Mouse (Mus musculus) embryo, embryonic 10.5 days (tissue): ENCODE results near the gene Trdn.

Experiments used
- DNase-seq: peaks from one replicate; pipeline ENCODE4 v3.0.0-alpha.2; 2015; ENCODE audit warnings: low spot score

Trdn gene

GRCm38 (mm10) chr10:33080254-33080653, at the start of gene Trdn:
Trdn (plus strand) TSS chr10:33080554.
- no peak for DNase-seq

GRCm38 (mm10) chr10:33060771-33061170, 19.6 kb upstream of the Trdn start:
- DNase-seq, result no peak

- DNase-seq, result no peak
Measured at GRCm38 (mm10) chr10:33065566-33065965, 14.8 kb upstream of the Trdn start.

- DNase-seq, result no peak
Measured at GRCm38 (mm10) chr10:33073126-33073525, 7.2 kb upstream of the Trdn start.

- no peak for DNase-seq
Measured at GRCm38 (mm10) chr10:33082151-33082844, 1.9 kb downstream of the Trdn start.

GRCm38 (mm10) chr10:33082961-33083626, 2.7 kb downstream of the Trdn start:
- DNase-seq, result no peak

- DNase-seq, result no peak
Measured at GRCm38 (mm10) chr10:33083627-33084158, 3.3 kb downstream of the Trdn start.

GRCm38 (mm10) chr10:33088403-33088802, 8.0 kb downstream of the Trdn start:
- no peak for DNase-seq

GRCm38 (mm10) chr10:33092400-33092799, 12.0 kb downstream of the Trdn start:
- no peak for DNase-seq

- DNase-seq, result no peak
Measured at GRCm38 (mm10) chr10:33107942-33108341, 27.6 kb downstream of the Trdn start.

GRCm38 (mm10) chr10:33123028-33123427, 42.7 kb downstream of the Trdn start:
- DNase-seq, result no peak

- no peak for DNase-seq
Measured at GRCm38 (mm10) chr10:33144911-33145310, 64.6 kb downstream of the Trdn start.

GRCm38 (mm10) chr10:33179731-33180631, 99.6 kb downstream of the Trdn start:
- DNase-seq, result peak; percentile 3

- no peak for DNase-seq
Measured at GRCm38 (mm10) chr10:33189031-33189430, 108.7 kb downstream of the Trdn start.

- peak; percentile 53 for DNase-seq
Measured at GRCm38 (mm10) chr10:33195919-33196318, 115.6 kb downstream of the Trdn start.

- no peak for DNase-seq
Measured at GRCm38 (mm10) chr10:33198257-33198656, 117.9 kb downstream of the Trdn start.

- DNase-seq, result no peak
Measured at GRCm38 (mm10) chr10:33210411-33210810, 130.1 kb downstream of the Trdn start.

GRCm38 (mm10) chr10:33253911-33254310, 173.6 kb downstream of the Trdn start:
- no peak for DNase-seq

GRCm38 (mm10) chr10:33256202-33256601, 175.8 kb downstream of the Trdn start:
- no peak for DNase-seq

- DNase-seq, result peak; percentile 64
Measured at GRCm38 (mm10) chr10:33304982-33305381, 224.6 kb downstream of the Trdn start.

GRCm38 (mm10) chr10:33353026-33353425, 272.7 kb downstream of the Trdn start:
- no peak for DNase-seq

GRCm38 (mm10) chr10:33366521-33366920, 286.2 kb downstream of the Trdn start:
- DNase-seq, result no peak
